Mouse (Mus musculus) telencephalon, adult 2 months (tissue): ENCODE data around the gene Arhgap35.
A peak's percentile ranks its signal among the peaks of the same experiment; 100 is the strongest.

ENCODE experiments used
- DNase-seq: peaks from one replicate; pipeline ENCODE4 v3.0.0-alpha.2; 2011; ENCODE audit warnings: low read depth, low spot score

Arhgap35 gene

GRCm38 (mm10) chr7:16471549-16471948, 143.2 kb downstream of the Arhgap35 start:
- DNase-seq, result no peak

- DNase-seq, result no peak
Observed at GRCm38 (mm10) chr7:16468115-16468514, 146.7 kb downstream of the Arhgap35 start.

- DNase-seq, result no peak
Observed at GRCm38 (mm10) chr7:16466565-16466964, 148.2 kb downstream of the Arhgap35 start.

- DNase-seq, result no peak
Observed at GRCm38 (mm10) chr7:16465568-16465967, 149.2 kb downstream of the Arhgap35 start.

GRCm38 (mm10) chr7:16465160-16465559, 149.6 kb downstream of the Arhgap35 start:
- DNase-seq, result no peak

GRCm38 (mm10) chr7:16463214-16463613, 151.6 kb downstream of the Arhgap35 start:
- no peak for DNase-seq

- DNase-seq, result no peak
Observed at GRCm38 (mm10) chr7:16461705-16462104, 153.1 kb downstream of the Arhgap35 start.

GRCm38 (mm10) chr7:16461151-16461550, 153.6 kb downstream of the Arhgap35 start:
- no peak for DNase-seq

- DNase-seq, result no peak
Observed at GRCm38 (mm10) chr7:16460566-16460965, 154.2 kb downstream of the Arhgap35 start.

GRCm38 (mm10) chr7:16456289-16456688, 158.5 kb downstream of the Arhgap35 start:
- no peak for DNase-seq

- DNase-seq, result no peak
Observed at GRCm38 (mm10) chr7:16455016-16455415, 159.8 kb downstream of the Arhgap35 start.

- DNase-seq, result peak; percentile 79
Observed at GRCm38 (mm10) chr7:16453118-16453711, 161.6 kb downstream of the Arhgap35 start.

GRCm38 (mm10) chr7:16452587-16453073, 162.2 kb downstream of the Arhgap35 start, which contains the start of gene Tmem160:
Gene Tmem160 (plus strand): TSS chr7:16452779.
- peak; percentile 97 for DNase-seq

GRCm38 (mm10) chr7:16451656-16452055, 163.1 kb downstream of the Arhgap35 start:
- DNase-seq, result no peak
